Mouse (Mus musculus) urinary bladder, adult 2 months (tissue): ENCODE measurements around the gene Comt. TPM values are rescaled to one million over a fixed set of nuclear protein-coding genes. Genes with fewer than 3 reads are reported as not detected.

ENCODE experiments used
- DNase-seq: peaks from one replicate; pipeline ENCODE4 v3.0.0; 2022; ENCODE audit warnings: low spot score
- polyA plus RNA-seq: library from polyadenylated mRNA; depleted of rRNA; stranded (reverse); fragments of >200 nt; gene quantifications from 2 replicates; pipeline ENCODE4 v1.2.3, GENCODE M21; 2012

Comt gene
- polyA plus RNA-seq, 1 experiment: 205 TPM

GRCm38 (mm10) chr16:18388583-18389435 lies 37.8 kb downstream of the Comt start:
- DNase-seq: no peak

GRCm38 (mm10) chr16:18387704-18388582 lies 38.7 kb downstream of the Comt start:
- DNase-seq: no peak

- no peak for DNase-seq
Measured at GRCm38 (mm10) chr16:18386972-18387371, 39.7 kb downstream of the Comt start.

- no peak for DNase-seq
Measured at GRCm38 (mm10) chr16:18386451-18386850, 40.2 kb downstream of the Comt start.

GRCm38 (mm10) chr16:18385411-18385810 lies 41.2 kb downstream of the Comt start:
- DNase-seq: no peak

GRCm38 (mm10) chr16:18384659-18385058 lies 42.0 kb downstream of the Comt start:
- no peak for DNase-seq

GRCm38 (mm10) chr16:18384211-18384610 lies 42.4 kb downstream of the Comt start:
- no peak for DNase-seq

- DNase-seq: no peak
Measured at GRCm38 (mm10) chr16:18383756-18384155, 42.9 kb downstream of the Comt start.

- DNase-seq: no peak
Measured at GRCm38 (mm10) chr16:18383045-18383726, 43.5 kb downstream of the Comt start.

GRCm38 (mm10) chr16:18381621-18382258 lies 44.9 kb downstream of the Comt start:
- no peak for DNase-seq

- DNase-seq: no peak
Measured at GRCm38 (mm10) chr16:18380495-18381063, 46.1 kb downstream of the Comt start.

- DNase-seq: no peak
Measured at GRCm38 (mm10) chr16:18379338-18380001, 47.2 kb downstream of the Comt start.

- no peak for DNase-seq
Measured at GRCm38 (mm10) chr16:18378489-18378888, 48.2 kb downstream of the Comt start.

- no peak for DNase-seq
Measured at GRCm38 (mm10) chr16:18377203-18377602, 49.4 kb downstream of the Comt start.

GRCm38 (mm10) chr16:18376297-18376954 lies 50.2 kb downstream of the Comt start:
- no peak for DNase-seq

GRCm38 (mm10) chr16:18373632-18374031 lies 53.0 kb downstream of the Comt start:
- DNase-seq: no peak

- DNase-seq: no peak
Measured at GRCm38 (mm10) chr16:18370197-18370596, 56.5 kb downstream of the Comt start.

GRCm38 (mm10) chr16:18366849-18367248 lies 59.8 kb downstream of the Comt start:
- DNase-seq: no peak

- DNase-seq: no peak
Measured at GRCm38 (mm10) chr16:18362948-18363347, 63.7 kb downstream of the Comt start.

- no peak for DNase-seq
Measured at GRCm38 (mm10) chr16:18360151-18360805, 66.4 kb downstream of the Comt start.
